Mouse (Mus musculus) olfactory bulb, adult 2 months (tissue): ENCODE data around the gene Akr1c18. TPM values are rescaled to one million over a fixed set of nuclear protein-coding genes. Genes with fewer than 3 reads are reported as not detected.
"Not testable (repeated sequence)": the region's sequence is repeated elsewhere in the genome, so short reads cannot be mapped to it uniquely, and the experiment has no call there.

ENCODE experiments used
- H3K27ac ChIP-seq: fragments of 200-500 bp; 2 replicates; pipeline ENCODE4 v1.5.1; 2012; ENCODE audit warnings: low read depth, low read length; ENCODE audit not compliant: insufficient read depth
- H3K4me1 ChIP-seq: fragments of 200-500 bp; 2 replicates; pipeline ENCODE4 v1.6.1; 2012; ENCODE audit warnings: low read length; ENCODE audit not compliant: control insufficient read depth, insufficient read depth
- H3K4me3 ChIP-seq: fragments of 200-500 bp; 2 replicates; pipeline ENCODE4 v1.5.1; 2012; ENCODE audit warnings: mild to moderate bottlenecking, low read depth, low read length, moderate library complexity; ENCODE audit not compliant: insufficient read depth
- CTCF ChIP-seq: fragments of 200-500 bp; IDR thresholded peaks from 2 replicates; pipeline ENCODE4 v1.5.1; 2012; ENCODE audit warnings: low read depth, mild to moderate bottlenecking, low read length, moderate library complexity; ENCODE audit not compliant: insufficient read depth
- POLR2A ChIP-seq: fragments of 200-500 bp; IDR thresholded peaks from 2 replicates; pipeline ENCODE4 v1.6.1; 2012; ENCODE audit warnings: mild to moderate bottlenecking, low read depth, low read length, moderate library complexity; ENCODE audit not compliant: insufficient read depth
- WGBS: fragments of 180-500 bp; shearing (Covaris S2); methylation state at CpG from one replicate; pipeline ENCODE4 v1.1.7; 2018; 5-methylcytosine and 5-hydroxymethylcytosine counted together
- polyA plus RNA-seq: library from polyadenylated mRNA; stranded (reverse); fragments of >200 nt; gene quantifications from 2 replicates; pipeline ENCODE4 v1.2.4, GENCODE M21; 2012; ENCODE audit warnings: low replicate concordance; ENCODE audit not compliant: missing spikeins, insufficient read depth, insufficient read length

The Akr1c18 gene
- not detected in 2 replicates for polyA plus RNA-seq

DNA sequence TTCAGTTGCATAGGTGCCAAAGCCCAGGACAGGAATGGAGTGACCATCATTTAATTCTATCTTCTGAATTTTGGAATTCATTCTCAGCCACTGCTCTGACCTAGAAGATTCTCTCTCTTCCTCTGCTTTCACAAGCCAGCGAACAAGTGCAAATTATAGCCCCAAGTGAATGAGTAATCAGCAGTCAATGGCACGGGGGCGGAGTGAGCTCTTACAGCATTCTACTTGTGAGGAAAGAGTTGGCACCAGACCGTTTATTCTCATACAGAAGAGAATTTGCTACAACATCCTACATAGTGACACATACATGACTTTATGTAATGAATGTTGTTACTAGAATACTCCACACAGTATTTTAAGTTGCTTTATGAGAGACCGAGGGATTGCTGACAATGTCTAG is at the start of gene Akr1c18:
TSS of gene Akr1c18 (minus strand) at position 137 of the 400 bp plus-strand sequence.
- H3K4me1 ChIP-seq = no peaks in the 10 kb centered on the region
- TF ChIP-seq CTCF (no peak), POLR2A (no peak)
- H3K27ac ChIP-seq = 0 out of 2 replicates have a peak within 1 kb of the TSS, but pooled peaks have one; percentile 12
- no peak within 1 kb of the TSS for H3K4me3 ChIP-seq
- WGBS = 16% methylated on average over 5 of the region's 5 CpGs

DNA sequence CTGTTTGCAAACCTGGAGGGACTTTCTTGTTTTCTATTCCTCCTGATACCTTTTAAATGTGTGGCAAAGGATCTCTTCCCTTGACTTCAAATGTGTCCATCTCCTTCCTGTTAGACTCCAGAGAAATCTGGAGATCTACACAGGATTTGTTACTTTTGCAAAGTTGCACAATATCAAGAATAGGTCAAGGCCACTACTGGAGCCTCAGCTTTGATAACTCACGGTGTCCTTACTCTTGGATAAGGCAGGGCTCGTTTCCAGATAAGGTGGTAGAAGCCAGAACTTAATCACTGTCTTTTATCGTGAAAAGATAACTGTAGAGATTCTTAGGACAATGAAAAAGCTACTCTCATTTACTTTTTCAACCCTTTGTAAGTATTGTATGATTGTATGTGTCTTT is 42.1 kb upstream of the Akr1c18 start:
- H3K4me1 ChIP-seq = no peaks in the 10 kb centered on the region
- no peak overlapping the region for H3K27ac ChIP-seq
- H3K4me3 ChIP-seq = no peak overlapping the region
- TF ChIP-seq CTCF (no peak), POLR2A (no peak)
- WGBS = 77% methylated on average over 3 of the region's 3 CpGs

DNA sequence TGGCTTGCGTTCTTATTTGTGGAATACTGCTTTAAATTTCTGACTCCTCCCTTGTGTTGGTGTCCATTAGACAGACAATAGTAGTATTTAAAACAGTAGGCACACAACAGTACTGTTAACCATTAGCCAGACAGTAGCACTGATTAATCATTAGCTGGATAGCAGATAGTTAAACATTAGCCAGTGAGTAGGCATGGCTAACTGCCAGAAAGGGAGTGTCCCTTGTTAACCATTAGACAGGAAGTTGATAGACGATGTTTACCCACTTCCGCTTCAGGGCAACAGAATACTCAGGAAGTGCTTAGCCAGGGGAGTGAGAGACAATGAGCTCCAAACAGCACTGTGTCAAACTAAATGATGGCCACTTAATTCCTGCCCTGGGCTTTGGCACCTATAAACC is 40.5 kb upstream of the Akr1c18 start, which contains the start of gene Akr1c13:
TSS of gene Akr1c13 (plus strand) at position 247 of the 400 bp plus-strand sequence.
- H3K27ac ChIP-seq = no peak within 1 kb of the TSS
- H3K4me3 ChIP-seq = no peak within 1 kb of the TSS
- 44% methylated on average over 3 of the region's 3 CpGs for WGBS
- no peaks in the 10 kb centered on the region for H3K4me1 ChIP-seq
- TF ChIP-seq CTCF (no peak), POLR2A (no peak)

DNA sequence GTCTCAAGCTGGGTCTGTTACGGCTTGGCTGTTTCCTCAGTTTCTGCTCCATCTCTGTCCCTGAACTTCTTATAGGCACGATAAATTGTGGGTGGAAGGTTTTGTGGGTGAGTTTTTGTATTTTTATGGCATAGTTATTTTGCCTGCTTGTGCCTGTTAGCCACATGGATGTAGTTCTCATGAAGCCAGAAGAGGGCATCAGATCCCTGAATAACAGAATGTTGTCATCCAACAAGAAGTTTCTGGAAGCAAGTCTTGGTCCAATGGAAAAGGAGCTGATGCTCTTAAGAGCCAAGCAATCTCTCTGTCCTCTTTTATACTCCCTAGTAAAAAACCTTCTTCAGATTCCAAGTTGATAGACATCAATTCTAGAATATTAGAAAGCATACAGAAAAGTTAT is 37.7 kb upstream of the Akr1c18 start:
- no peak overlapping the region for H3K4me3 ChIP-seq
- H3K4me1 ChIP-seq = no peaks in the 10 kb centered on the region
- H3K27ac ChIP-seq = no peak overlapping the region
- TF ChIP-seq POLR2A (no peak), CTCF (no peak)
- WGBS = 78% methylated on average over 2 of the region's 2 CpGs

DNA sequence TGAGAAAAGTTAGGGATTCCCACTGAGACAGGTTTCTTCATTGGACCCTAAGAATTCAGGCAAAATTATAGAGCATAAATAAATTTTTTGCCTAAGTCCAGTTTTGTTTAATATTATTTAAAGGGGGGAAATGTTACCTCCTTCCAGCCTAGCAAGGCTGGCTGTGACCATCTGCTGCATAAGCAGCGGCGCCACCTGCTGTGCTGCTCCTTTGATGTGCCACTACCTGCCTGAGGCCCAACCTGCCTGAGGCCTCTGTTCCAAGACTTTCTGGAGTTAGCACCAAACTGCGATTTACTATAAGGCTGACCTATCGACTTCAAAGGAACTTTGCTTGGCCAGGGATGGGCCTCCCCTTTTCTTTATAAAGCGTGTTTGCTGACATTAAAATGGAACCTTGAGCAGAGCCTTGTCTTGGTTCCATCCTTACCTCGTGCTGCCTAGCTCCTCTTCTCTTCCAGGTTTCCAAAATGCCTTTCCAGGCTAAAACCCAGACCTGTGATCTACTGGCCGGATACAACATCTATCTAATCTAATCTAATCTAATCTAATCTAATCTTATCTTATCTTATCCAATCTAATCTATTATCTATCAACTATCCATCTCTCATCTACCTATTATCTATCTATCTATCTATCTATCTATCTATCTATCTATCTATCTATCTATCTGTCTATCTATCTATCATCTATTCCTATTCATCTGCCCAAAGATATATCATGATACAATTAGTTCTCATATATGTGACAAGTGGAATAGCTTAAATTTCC is 36.4 kb upstream of the Akr1c18 start:
- H3K4me1 ChIP-seq, H3K27ac ChIP-seq, H3K4me3 ChIP-seq: not testable (repeated sequence)
- 84% methylated on average over 7 of the region's 7 CpGs for WGBS

DNA sequence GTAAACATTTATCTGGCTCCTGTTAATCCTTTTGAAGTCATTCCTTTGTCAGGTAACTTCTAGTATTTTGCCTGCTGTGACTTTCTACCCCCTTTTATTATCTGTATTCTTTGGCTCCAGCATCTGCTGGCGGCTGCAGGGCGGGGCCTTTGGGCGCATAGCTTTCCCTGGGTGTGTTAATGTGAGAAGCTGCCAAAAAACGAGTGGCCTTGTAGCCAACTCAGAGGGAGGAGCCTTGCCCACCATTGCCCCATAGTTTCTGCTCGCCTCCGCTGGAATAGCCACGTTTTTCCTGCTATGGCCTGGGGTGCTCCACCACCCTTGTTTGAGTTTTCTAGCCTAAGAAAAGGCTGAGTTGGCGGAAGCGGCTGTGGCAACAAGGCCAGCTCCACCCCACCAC is 32.7 kb upstream of the Akr1c18 start:
- Histone ChIP-seq H3K27ac (no peak overlapping the region), H3K4me3 (no peak overlapping the region), H3K4me1 (no peaks in the 10 kb centered on the region)
- WGBS = 57% methylated on average over 9 of the region's 9 CpGs
- TF ChIP-seq POLR2A = no peak
- no peak for TF ChIP-seq CTCF

DNA sequence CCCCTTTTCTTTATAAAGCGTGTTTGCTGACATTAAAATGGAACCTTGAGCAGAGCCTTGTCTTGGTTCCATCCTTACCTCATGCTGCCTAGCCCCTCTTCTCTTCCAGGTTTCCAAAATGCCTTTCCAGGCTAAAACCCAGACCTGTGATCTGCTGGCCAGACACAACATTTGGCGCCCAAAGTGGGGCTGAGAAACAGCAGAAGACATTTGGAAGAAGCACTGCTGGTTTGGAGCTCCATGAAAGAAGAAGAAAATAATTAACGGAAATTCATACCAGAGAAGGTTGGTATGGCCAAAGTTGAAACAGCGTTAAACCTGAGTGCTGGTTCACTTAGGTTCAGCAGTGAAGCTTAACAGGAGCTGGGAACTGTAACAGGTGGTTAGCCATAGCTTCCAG is 30.9 kb upstream of the Akr1c18 start:
- H3K4me3 ChIP-seq, H3K4me1 ChIP-seq, H3K27ac ChIP-seq: not testable (repeated sequence)
- WGBS = 97% methylated on average over 4 of the region's 4 CpGs

DNA sequence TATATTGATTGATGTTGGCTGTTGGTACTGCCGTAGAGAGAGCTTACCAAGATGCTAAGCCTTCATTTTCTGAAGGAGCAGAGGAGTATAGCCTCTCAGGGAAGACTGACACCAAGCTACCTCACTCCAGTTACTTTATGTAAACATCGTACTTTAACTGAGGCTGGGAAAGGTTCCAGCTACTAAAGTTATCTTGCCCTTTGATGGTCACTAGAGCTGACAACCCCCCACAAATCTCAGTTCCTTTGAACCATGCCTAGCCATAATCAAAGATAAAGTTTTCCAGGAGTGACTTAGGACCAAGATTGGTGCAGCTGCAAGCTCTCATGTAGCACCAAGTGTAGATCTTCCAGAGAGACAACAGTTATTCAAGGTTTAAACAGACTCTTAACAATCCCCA is 22.5 kb upstream of the Akr1c18 start:
- 77% methylated on average over 2 of the region's 2 CpGs for WGBS
- no peak for TF ChIP-seq CTCF
- TF ChIP-seq POLR2A = no peak

DNA sequence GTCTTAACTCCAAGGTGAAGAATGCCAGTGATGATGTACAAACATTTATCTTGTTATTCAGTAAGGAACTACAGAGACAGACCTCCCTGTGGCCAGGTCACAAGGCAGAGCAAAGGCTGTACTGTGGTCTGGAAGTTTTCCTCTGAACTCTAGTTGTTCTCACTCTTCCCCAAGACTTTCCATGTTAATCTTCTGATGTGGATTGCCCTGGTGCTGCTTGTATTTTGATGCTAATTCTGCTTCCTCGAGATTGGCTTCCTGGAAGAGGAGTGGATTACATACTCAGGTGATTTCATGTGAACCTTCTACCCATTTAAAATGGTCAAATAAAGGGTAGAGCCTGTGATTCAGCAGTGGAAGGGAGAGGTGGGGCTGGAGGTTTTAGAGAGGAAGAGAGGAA is 17.6 kb upstream of the Akr1c18 start:
- Histone ChIP-seq H3K4me1 (no peaks in the 10 kb centered on the region), H3K4me3 (no peak overlapping the region), H3K27ac (no peak overlapping the region)
- 43% methylated on average over 1 of the region's 1 CpGs for WGBS
- TF ChIP-seq POLR2A (no peak), CTCF (no peak)

More for the DNA sequence above, 22.5 kb upstream of the Akr1c18 start:
- Histone ChIP-seq H3K27ac (no peak overlapping the region), H3K4me1 (no peaks in the 10 kb centered on the region), H3K4me3 (no peak overlapping the region)

DNA sequence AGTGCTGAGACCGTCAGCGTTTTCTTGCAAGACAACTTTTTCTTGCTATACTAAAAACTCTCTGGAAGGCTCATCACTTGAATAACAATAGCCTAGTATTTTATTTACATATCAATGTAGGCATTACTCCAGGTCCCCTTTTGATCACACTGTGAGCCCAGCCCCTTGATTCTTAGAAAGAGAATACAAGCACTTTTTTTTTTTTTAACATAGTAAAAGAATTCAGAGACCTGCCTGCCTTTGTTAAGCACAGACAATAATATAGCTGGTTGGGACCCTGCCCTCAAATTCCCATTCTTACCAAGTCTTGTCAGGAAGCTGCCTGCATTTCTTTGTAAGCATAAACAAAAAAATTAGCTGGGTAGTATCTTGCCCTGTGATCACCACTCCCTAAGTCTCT is 4.8 kb upstream of the Akr1c18 start:
- WGBS = 46% methylated on average over 2 of the region's 2 CpGs
- Histone ChIP-seq H3K4me1 (no peaks in the 10 kb centered on the region), H3K4me3 (no peak overlapping the region), H3K27ac (no peak overlapping the region)
- TF ChIP-seq POLR2A = no peak
- no peak for TF ChIP-seq CTCF
